Comparison of ENCODE assay signal across 12 mouse cellular contexts in genomic region chr12:26370004-26370403, GRCm38 (mm10). TPM values are rescaled to one million over a fixed set of nuclear protein-coding genes. Genes with fewer than 3 reads are reported as not detected.
DNase-seq lines count a peak whose midpoint lies in the region; ATAC-seq lines count a peak whose summit lies in the region.
"Had no signal": no experiment of that assay in that cellular context is flagged by ENCODE, and none has a peak within 500 bp of the region (broad histone marks: within the 10 kb centered on the region; RNA-seq: fewer than 3 reads in every experiment).

No protein-coding gene starts in this region.

- peaks cover 2% of the 10 kb centered on the region; the same call in 1 of the 2 replicates for H3K36me3 ChIP-seq in forebrain, embryonic 14.5 days (ENCODE audit: control insufficient read depth, insufficient read depth, low read length)
- no peaks in the 10 kb centered on the region for H3K36me3 ChIP-seq in forebrain, embryonic 11.5 days (ENCODE audit: control insufficient read depth, insufficient read depth, low read length)
- H3K36me3 ChIP-seq in neural tube, embryonic 13.5 days: peaks cover 12% of the 10 kb centered on the region

- ATAC-seq in forebrain, embryonic 14.5 days: peak; percentile 68
- no peak for ATAC-seq in forebrain, embryonic 11.5 days (replicated peaks; ENCODE audit: low FRiP score)
- peak; percentile 64; the same call in 1 of the 2 replicates for ATAC-seq in neural tube, embryonic 13.5 days (ENCODE audit: low read depth)

- H3K4me2 ChIP-seq in forebrain, embryonic 14.5 days (ENCODE audit: low read length): no peak overlapping the region
- no peak overlapping the region for H3K4me2 ChIP-seq in forebrain, embryonic 11.5 days (ENCODE audit: low read depth, low read length, severe bottlenecking)
- H3K4me2 ChIP-seq in neural tube, embryonic 13.5 days: no peak overlapping the region

- H3K27ac ChIP-seq in forebrain, embryonic 14.5 days (ENCODE audit: low read depth, low read length): 0 out of 2 replicates have a peak overlapping the region, but pooled peaks have one; percentile 14
- H3K27ac ChIP-seq in forebrain, embryonic 11.5 days (ENCODE audit: low read depth, low read length): no peak overlapping the region
- 0 out of 2 replicates have a peak overlapping the region, but pooled peaks have one; percentile 38 for H3K27ac ChIP-seq in neural tube, embryonic 13.5 days (replicated peaks)
- H3K27ac ChIP-seq: kidney, postnatal 0 days had no signal

- DNase-seq in forebrain, embryonic 14.5 days (ENCODE audit: low spot score): peak; percentile 75
- DNase-seq in forebrain, embryonic 11.5 days (ENCODE audit: low spot score): no peak
- DNase-seq in cerebellum, adult 8-10 months: peak; percentile 31
- peak; percentile 31 for DNase-seq in layer of hippocampus, adult 9-10 months (ENCODE audit: low spot score)
- DNase-seq in yolk sac, embryonic 10.5 days (ENCODE audit: low spot score): no peak
- no peak for DNase-seq in kidney, postnatal 25 days
- no peak for DNase-seq in ovary, adult 18-20 months (ENCODE audit: low spot score)
- DNase-seq: heart, postnatal 10 days; liver; lung, postnatal 4 days had no signal

- H3K4me1 ChIP-seq in forebrain, embryonic 14.5 days (ENCODE audit: control insufficient read depth, insufficient read depth, low read length): peaks cover 6% of the 10 kb centered on the region; the same call in 1 of the 2 replicates
- H3K4me1 ChIP-seq in forebrain, embryonic 11.5 days (replicated peaks; ENCODE audit: control insufficient read depth, insufficient read depth, low read length): no peaks in the 10 kb centered on the region
- peaks cover 47% of the 10 kb centered on the region for H3K4me1 ChIP-seq in neural tube, embryonic 13.5 days (replicated peaks)

- no peaks in the 10 kb centered on the region for H3K9me3 ChIP-seq in forebrain, embryonic 14.5 days (replicated peaks; ENCODE audit: control insufficient read depth, low read length)
- H3K9me3 ChIP-seq in forebrain, embryonic 11.5 days (ENCODE audit: control insufficient read depth, low read length): no peaks in the 10 kb centered on the region
- no peaks in the 10 kb centered on the region for H3K9me3 ChIP-seq in neural tube, embryonic 13.5 days

- H3K4me3 ChIP-seq in forebrain, embryonic 14.5 days (ENCODE audit: low read depth, low read length): no peak overlapping the region
- H3K4me3 ChIP-seq in forebrain, embryonic 11.5 days (ENCODE audit: low read depth, low read length): no peak overlapping the region
- no peak overlapping the region for H3K4me3 ChIP-seq in neural tube, embryonic 13.5 days

- H3K9ac ChIP-seq in forebrain, embryonic 14.5 days (ENCODE audit: low read length): no peak overlapping the region
- no peak overlapping the region for H3K9ac ChIP-seq in forebrain, embryonic 11.5 days (ENCODE audit: low read length)
- H3K9ac ChIP-seq in neural tube, embryonic 13.5 days: no peak overlapping the region

- H3K27me3 ChIP-seq in forebrain, embryonic 14.5 days (replicated peaks; ENCODE audit: control insufficient read depth, insufficient read depth, low read length): no peaks in the 10 kb centered on the region
- H3K27me3 ChIP-seq in forebrain, embryonic 11.5 days (ENCODE audit: control insufficient read depth, insufficient read depth, low read length): no peaks in the 10 kb centered on the region
- H3K27me3 ChIP-seq in neural tube, embryonic 13.5 days: no peaks in the 10 kb centered on the region

- WGBS in forebrain, embryonic 14.5 days: 42% methylated on average over 8 of the region's 8 CpGs
- whole genome bisulfite sequencing in forebrain, embryonic 11.5 days: 84% methylated on average over 8 of the region's 8 CpGs
- 40% methylated on average over 8 of the region's 8 CpGs for WGBS in neural tube, embryonic 13.5 days

RNA-seq across cellular contexts. Expression of gene Rnf144a, which starts 45.0 kb away (rescaled TPM):
- polyA plus RNA-seq in forebrain, embryonic 14.5 days (2014; fragmentation: Nextera tagmentation; extraction: Ambion mirVana): 17.4 and 21.5 TPM in 2 replicates
- polyA plus RNA-seq in forebrain, embryonic 11.5 days (2014; fragmentation: Nextera tagmentation; extraction: Ambion mirVana): 36.8 and 39.3 TPM in 2 replicates
- 27.0 and 27.4 TPM in 2 replicates for polyA plus RNA-seq in neural tube, embryonic 13.5 days (2015; fragmentation: Nextera tagmentation; extraction: Ambion mirVana)

Comparison
In these comparisons a context has a peak if more than half of its experiments do, and no peak if none do; other contexts are left out.
1. DNase-seq: peak in forebrain, embryonic 14.5 days (single experiment), cerebellum, adult 8-10 months (single experiment) and layer of hippocampus, adult 9-10 months (single experiment); none in forebrain, embryonic 11.5 days (single experiment), yolk sac, embryonic 10.5 days (single experiment), kidney, postnatal 25 days (0 of 2) and ovary, adult 18-20 months (single experiment).